Mouse (Mus musculus) stomach, postnatal 0 days (tissue): ENCODE results near the gene Tnfrsf14. TPM values are rescaled to one million over a fixed set of nuclear protein-coding genes. Genes with fewer than 3 reads are reported as not detected.
A peak's percentile ranks its signal among the peaks of the same experiment; 100 is the strongest.

Experiments used
- ATAC-seq: fragments of 200-750 bp; cut with Nextera tagmentation; 2 replicates; pipeline ENCODE4 v1.8.0; 2017; ENCODE audit not compliant: low FRiP score, low TSS enrichment
- DNase-seq: peaks from one replicate; pipeline ENCODE4 v3.0.0-alpha.2; 2016; ENCODE audit warnings: low spot score
- H3K27ac ChIP-seq: fragments of 300-500 bp; sonication (generic); replicated peaks from 2 replicates; pipeline ENCODE4 v1.5.1; 2014; ENCODE audit warnings: mild to moderate bottlenecking, control low read depth
- H3K27me3 ChIP-seq: fragments of 300-500 bp; sonication (generic); 2 replicates; pipeline ENCODE4 v1.6.1; 2014; ENCODE audit warnings: low read length; ENCODE audit not compliant: control insufficient read depth, insufficient read depth
- H3K36me3 ChIP-seq: fragments of 300-500 bp; sonication (generic); 2 replicates; pipeline ENCODE4 v1.6.1; 2014; ENCODE audit warnings: low read length, mixed read lengths; ENCODE audit not compliant: control insufficient read depth, insufficient read depth
- H3K4me1 ChIP-seq: fragments of 300-500 bp; sonication (generic); replicated peaks from 2 replicates; pipeline ENCODE4 v1.6.1; 2014; ENCODE audit warnings: antibody characterized with exemption; ENCODE audit not compliant: control insufficient read depth, insufficient read depth
- H3K4me2 ChIP-seq: fragments of 300-500 bp; sonication (generic); replicated peaks from 2 replicates; pipeline ENCODE4 v1.6.1; 2014; ENCODE audit warnings: low read depth, mild to moderate bottlenecking, control low read depth, moderate library complexity
- H3K4me3 ChIP-seq: fragments of 300-500 bp; sonication (generic); 2 replicates; pipeline ENCODE4 v1.5.1; 2014; ENCODE audit warnings: low read depth, low read length, control low read depth
- H3K9ac ChIP-seq: fragments of 300-500 bp; sonication (generic); 2 replicates; pipeline ENCODE4 v1.6.1; 2014; ENCODE audit warnings: mild to moderate bottlenecking, low read length, control low read depth, mixed read lengths
- H3K9me3 ChIP-seq: fragments of 300-500 bp; sonication (generic); 2 replicates; pipeline ENCODE4 v1.6.1; 2016; ENCODE audit warnings: low read length; ENCODE audit not compliant: control insufficient read depth
- CTCF ChIP-seq: IDR thresholded peaks from 2 replicates; pipeline ENCODE4 v1.5.1; 2016; ENCODE audit warnings: antibody characterized with exemption, low read depth, mild to moderate bottlenecking, moderate library complexity
- EP300 ChIP-seq: optimal IDR thresholded peaks from 2 replicates; pipeline ENCODE3; 2016; ENCODE audit warnings: antibody characterized with exemption
- WGBS: fragments of 180-500 bp; shearing (Covaris S2); extraction: QIAGEN DNeasy Blood & Tissue Kit; methylation state at CpG from one replicate; pipeline ENCODE4 v1.1.7; 2014; 5-methylcytosine and 5-hydroxymethylcytosine counted together
- polyA plus RNA-seq: library from polyadenylated mRNA; unstranded; fragments of >200 nt; fragmentation: Nextera tagmentation; extraction: Ambion mirVana; gene quantifications from 2 replicates; pipeline ENCODE4 v1.2.1, GENCODE M21; 2015

The Tnfrsf14 gene
- polyA plus RNA-seq, 1 experiment from 2014 or later = 0.61 TPM

- TF ChIP-seq EP300 (no peak), CTCF (no peak)
- no peaks in the 10 kb centered on the region; the same call in 1 of the 2 replicates for H3K36me3 ChIP-seq
- H3K27me3 ChIP-seq = no peaks in the 10 kb centered on the region
- H3K4me2 ChIP-seq = peak overlapping the region; percentile 93
- no peak for ATAC-seq
- peak overlapping the region; percentile 74 for H3K27ac ChIP-seq
- peaks cover 5% of the 10 kb centered on the region; the same call in 1 of the 2 replicates for H3K4me1 ChIP-seq
- no peaks in the 10 kb centered on the region for H3K9me3 ChIP-seq
- no peak for DNase-seq
- WGBS = 54% methylated on average over 6 of the region's 6 CpGs
- peak overlapping the region; percentile 60; the same call in 1 of the 2 replicates for H3K9ac ChIP-seq
- H3K4me3 ChIP-seq = peak overlapping the region; percentile 54
Measured at GRCm38 (mm10) chr4:154897676-154898465, 30.5 kb downstream of the Tnfrsf14 start.

- ATAC-seq = no peak
Measured at GRCm38 (mm10) chr4:154895549-154895948, 32.8 kb downstream of the Tnfrsf14 start.

GRCm38 (mm10) chr4:154890887-154891286 lies 37.5 kb downstream of the Tnfrsf14 start:
- H3K27me3 ChIP-seq = no peaks in the 10 kb centered on the region
- no peak overlapping the region for H3K4me3 ChIP-seq
- DNase-seq (no peak), ATAC-seq (no peak)
- WGBS = 72% methylated on average over 14 of the region's 14 CpGs
- H3K9ac ChIP-seq = no peak overlapping the region
- no peaks in the 10 kb centered on the region for H3K36me3 ChIP-seq
- H3K27ac ChIP-seq = no peak overlapping the region
- H3K9me3 ChIP-seq = no peaks in the 10 kb centered on the region
- H3K4me1 ChIP-seq = no peaks in the 10 kb centered on the region
- TF ChIP-seq CTCF (no peak), EP300 (no peak)
- H3K4me2 ChIP-seq = no peak overlapping the region

More at GRCm38 (mm10) chr4:154895549-154895948, 32.8 kb downstream of the Tnfrsf14 start:
- TF ChIP-seq CTCF (no peak), EP300 (no peak)
- Histone ChIP-seq H3K9me3 (no peaks in the 10 kb centered on the region), H3K4me3 (no peak overlapping the region), H3K27me3 (no peaks in the 10 kb centered on the region), H3K36me3 (no peaks in the 10 kb centered on the region; the same call in 1 of the 2 replicates), H3K9ac (no peak overlapping the region), H3K4me1 (peaks cover 5% of the 10 kb centered on the region; the same call in 1 of the 2 replicates), H3K27ac (no peak overlapping the region), H3K4me2 (no peak overlapping the region)
- 77% methylated on average over 5 of the region's 5 CpGs for WGBS
- DNase-seq = no peak

GRCm38 (mm10) chr4:154887593-154888250 lies 40.6 kb downstream of the Tnfrsf14 start:
- TF ChIP-seq EP300 = no peak
- TF ChIP-seq CTCF = no peak
- no peak overlapping the region for H3K9ac ChIP-seq
- no peaks in the 10 kb centered on the region for H3K9me3 ChIP-seq
- no peak overlapping the region for H3K4me3 ChIP-seq
- no peaks in the 10 kb centered on the region for H3K27me3 ChIP-seq
- no peak overlapping the region for H3K4me2 ChIP-seq
- H3K4me1 ChIP-seq = no peaks in the 10 kb centered on the region
- ATAC-seq (no peak; the same call in 1 of the 2 replicates), DNase-seq (no peak)
- no peak overlapping the region for H3K27ac ChIP-seq
- no peaks in the 10 kb centered on the region for H3K36me3 ChIP-seq
- 68% methylated on average over 15 of the region's 15 CpGs for WGBS

- no peak overlapping the region for H3K4me3 ChIP-seq
- H3K4me2 ChIP-seq = no peak overlapping the region
- no peak overlapping the region for H3K9ac ChIP-seq
- 63% methylated on average over 12 of the region's 13 CpGs for WGBS
- ATAC-seq (no peak), DNase-seq (no peak)
- H3K36me3 ChIP-seq = no peaks in the 10 kb centered on the region
- no peaks in the 10 kb centered on the region for H3K27me3 ChIP-seq
- no peak overlapping the region for H3K27ac ChIP-seq
- H3K4me1 ChIP-seq = no peaks in the 10 kb centered on the region
- TF ChIP-seq CTCF = no peak
- TF ChIP-seq EP300 = no peak
- H3K9me3 ChIP-seq = no peaks in the 10 kb centered on the region
Measured at GRCm38 (mm10) chr4:154886876-154887592, 41.3 kb downstream of the Tnfrsf14 start.
